Mouse (Mus musculus) cortical plate, adult 2 months (tissue): ENCODE results near the gene Mapk13. TPM values are rescaled to one million over a fixed set of nuclear protein-coding genes. Genes with fewer than 3 reads are reported as not detected.

Experiments used
- H3K27ac ChIP-seq: fragments of 200-500 bp; 2 replicates; pipeline ENCODE4 v1.5.1; 2012; ENCODE audit warnings: low read length, control low read depth, inconsistent platforms; ENCODE audit not compliant: insufficient read depth
- H3K4me1 ChIP-seq: fragments of 200-500 bp; 2 replicates; pipeline ENCODE4 v1.6.1; 2011; ENCODE audit warnings: low read length; ENCODE audit not compliant: control insufficient read depth, insufficient read depth
- H3K4me3 ChIP-seq: fragments of 200-500 bp; 2 replicates; pipeline ENCODE4 v1.5.1; 2011; ENCODE audit warnings: mild to moderate bottlenecking, low read length, control low read depth; ENCODE audit not compliant: insufficient read depth
- CTCF ChIP-seq: fragments of 200-500 bp; IDR thresholded peaks from 2 replicates; pipeline ENCODE4 v1.5.1; 2011; ENCODE audit warnings: mild to moderate bottlenecking, control low read depth, low read length; ENCODE audit not compliant: insufficient read depth; ENCODE audit errors: extremely low read depth
- POLR2A ChIP-seq: fragments of 200-500 bp; IDR thresholded peaks from 2 replicates; pipeline ENCODE4 v1.6.1; 2011; ENCODE audit warnings: mild to moderate bottlenecking, low read length, control low read depth; ENCODE audit not compliant: insufficient read depth; ENCODE audit errors: extremely low read depth
- polyA plus RNA-seq: library from polyadenylated mRNA; depleted of rRNA; stranded (reverse); fragments of >200 nt; gene quantifications from 2 replicates; pipeline ENCODE4 v1.2.3, GENCODE M21; 2012; rRNA removed

Mapk13 gene
- polyA plus RNA-seq, 1 experiment = 1.8 TPM

DNA sequence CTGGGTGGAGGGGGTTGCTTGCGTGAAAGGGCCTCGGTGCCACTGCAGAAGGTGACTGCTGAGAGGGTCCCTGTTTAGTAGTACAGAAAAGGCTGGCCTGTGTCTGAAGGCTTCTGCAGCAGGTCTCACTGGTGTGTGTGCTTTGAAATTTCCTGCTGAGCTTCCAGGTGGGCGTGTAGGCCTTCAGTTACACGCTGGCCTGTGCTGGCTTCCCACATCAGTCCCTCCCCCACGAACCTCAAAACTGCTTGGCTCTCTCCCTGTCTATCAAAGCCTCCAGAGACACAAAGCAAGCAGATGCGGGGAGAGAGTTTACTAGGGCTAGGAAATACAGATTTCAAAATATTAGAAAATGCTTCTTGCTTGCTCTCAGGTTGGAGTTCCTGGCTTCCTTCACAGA, 55.8 kb downstream of the Mapk13 start:
- Histone ChIP-seq H3K27ac (no peak overlapping the region), H3K4me1 (peaks cover 16% of the 10 kb centered on the region), H3K4me3 (no peak overlapping the region)
- TF ChIP-seq POLR2A (no peak), CTCF (no peak)

DNA sequence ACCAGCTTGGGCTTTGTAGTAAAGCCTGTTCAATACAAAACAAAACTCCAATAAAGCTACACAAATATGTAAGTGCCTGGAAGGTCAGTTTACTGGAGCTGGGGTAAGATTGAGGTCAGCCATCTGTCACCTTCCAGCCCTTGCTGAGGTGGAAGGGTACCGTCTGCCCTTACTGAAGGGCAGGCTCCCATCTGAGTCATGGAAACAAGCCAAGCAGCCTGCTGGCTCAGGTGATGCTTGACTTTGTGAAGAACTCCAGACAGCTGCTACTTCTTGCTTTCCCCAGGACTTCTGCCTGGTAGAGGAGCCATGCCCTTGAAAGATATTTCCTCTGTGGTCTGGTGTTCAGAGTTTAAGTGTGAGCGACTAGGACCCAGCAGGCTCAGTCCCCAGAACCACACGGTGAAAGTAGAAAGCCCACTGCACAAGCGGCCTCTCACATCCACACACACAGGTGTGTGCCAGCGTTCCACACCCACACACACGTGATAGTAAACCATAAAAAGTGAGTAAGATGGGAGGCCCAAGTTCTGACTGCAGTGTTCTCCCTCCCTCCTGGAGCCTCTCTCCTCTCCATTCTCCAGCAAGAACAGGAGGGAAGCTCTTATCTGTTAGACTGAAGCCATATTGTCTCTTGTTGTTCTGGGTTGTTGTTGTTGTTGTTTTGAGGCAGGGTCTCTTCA, 56.4 kb downstream of the Mapk13 start:
- H3K4me1 ChIP-seq = peaks cover 16% of the 10 kb centered on the region
- H3K4me3 ChIP-seq = no peak overlapping the region
- H3K27ac ChIP-seq = no peak overlapping the region
- TF ChIP-seq POLR2A = no peak
- TF ChIP-seq CTCF = no peak

DNA sequence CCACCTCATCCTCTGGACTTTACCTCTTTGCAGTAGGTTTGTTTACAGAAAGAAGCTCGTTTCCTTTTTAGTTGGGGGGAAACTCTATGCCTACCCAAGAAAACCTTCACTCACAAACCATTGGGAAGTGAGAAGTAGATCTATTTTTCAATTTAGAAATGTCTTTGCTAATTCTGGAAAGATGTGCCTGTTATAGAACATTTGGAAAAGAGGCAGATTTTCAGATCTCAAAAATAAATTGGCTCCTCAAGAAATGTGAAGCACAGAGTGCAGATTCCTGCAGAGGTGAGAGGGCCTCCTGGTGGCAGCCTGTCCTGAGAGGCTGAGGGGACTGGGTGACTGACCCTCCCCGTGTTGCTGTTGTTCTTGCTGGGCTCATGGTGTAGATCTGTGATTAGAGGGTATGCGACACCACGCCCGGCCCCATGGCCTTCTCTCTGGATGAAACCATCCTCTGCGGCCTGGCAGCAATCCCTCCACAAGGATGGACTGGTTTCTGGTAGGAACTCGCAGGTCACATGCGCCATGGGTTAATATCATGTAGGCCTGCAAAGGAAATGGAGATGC, 58.7 kb downstream of the Mapk13 start:
- Histone ChIP-seq H3K4me3 (no peak overlapping the region), H3K27ac (peak overlapping the region; percentile 76)
- no peak for TF ChIP-seq POLR2A
- no peak for TF ChIP-seq CTCF

GRCm38 (mm10) chr17:28829120-28829519, 60.0 kb downstream of the Mapk13 start:
- no peak overlapping the region for H3K4me3 ChIP-seq
- TF ChIP-seq CTCF (no peak), POLR2A (no peak)
- peaks cover 16% of the 10 kb centered on the region for H3K4me1 ChIP-seq
- no peak overlapping the region for H3K27ac ChIP-seq

More for the DNA sequence above, 58.7 kb downstream of the Mapk13 start:
- H3K4me1 ChIP-seq = peaks cover 16% of the 10 kb centered on the region

Other genes with a start within 250 kb of the Mapk13 start
- not detected in 2 replicates for gene Armc12, start 238.5 kb upstream of the Mapk13 start, polyA plus RNA-seq
- not detected in 2 replicates for gene Clpsl2, start 219.9 kb upstream of the Mapk13 start, polyA plus RNA-seq
- gene Clps, start 208.5 kb upstream of the Mapk13 start, polyA plus RNA-seq = not detected in 2 replicates
- 4.5 and 5.1 TPM in 2 replicates for gene Lhfpl5, start 193.7 kb upstream of the Mapk13 start, polyA plus RNA-seq
- gene Srpk1, start 146.6 kb upstream of the Mapk13 start, polyA plus RNA-seq = 68.5 and 70.7 TPM in 2 replicates
- gene Slc26a8, start 79.1 kb upstream of the Mapk13 start, polyA plus RNA-seq = 10.7 and 12.0 TPM in 2 replicates
- gene Mapk14, start 78.0 kb upstream of the Mapk13 start, polyA plus RNA-seq = 125 and 127 TPM in 2 replicates
- 1.7 and 1.8 TPM in 2 replicates for gene AC170998.1, start 43.2 kb upstream of the Mapk13 start, polyA plus RNA-seq
- gene Brpf3, start 31.8 kb downstream of the Mapk13 start, polyA plus RNA-seq = 45.2 and 45.6 TPM in 2 replicates
- gene Pnpla1, start 89.1 kb downstream of the Mapk13 start, polyA plus RNA-seq = 0.32 and 0.40 TPM in 2 replicates
- gene 4930539E08Rik, start 146.0 kb downstream of the Mapk13 start, polyA plus RNA-seq = 7.6 and 7.9 TPM in 2 replicates
- gene Pxt1, start 174.5 kb downstream of the Mapk13 start, polyA plus RNA-seq = not detected in 2 replicates
- 46.5 and 50.0 TPM in 2 replicates for gene Kctd20, start 182.7 kb downstream of the Mapk13 start, polyA plus RNA-seq
- 62.0 and 69.6 TPM in 2 replicates for gene Stk38, start 238.7 kb downstream of the Mapk13 start, polyA plus RNA-seq